Mouse (Mus musculus): ENCODE data around the gene Rhbdf2. TPM values are rescaled to one million over a fixed set of nuclear protein-coding genes. Genes with fewer than 3 reads are reported as not detected.
"Not testable (repeated sequence)": the region's sequence is repeated elsewhere in the genome, so short reads cannot be mapped to it uniquely, and the experiment has no call there.

Gene Rhbdf2
- polyA plus RNA-seq, 1 experiment from 2014 or later = 8.0 TPM

GRCm38 (mm10) chr11:116611883-116612282, 14.9 kb downstream of the Rhbdf2 start:
- no peaks in the 10 kb centered on the region for H3K27me3 ChIP-seq (replicated peaks)
- H3K9ac ChIP-seq = no peak overlapping the region
- no peak overlapping the region for H3K4me2 ChIP-seq
- no peak overlapping the region for H3K27ac ChIP-seq (replicated peaks)
- H3K36me3 ChIP-seq = peaks cover 20% of the 10 kb centered on the region
- H3K4me3 ChIP-seq = no peak overlapping the region
- no peak for ATAC-seq (ENCODE audit: extremely low read depth, insufficient number of reproducible peaks, low FRiP score, low TSS enrichment)
- peaks cover 47% of the 10 kb centered on the region for H3K4me1 ChIP-seq
- WGBS = 93% methylated on average over 9 of the region's 9 CpGs
- no peaks in the 10 kb centered on the region for H3K9me3 ChIP-seq

DNA sequence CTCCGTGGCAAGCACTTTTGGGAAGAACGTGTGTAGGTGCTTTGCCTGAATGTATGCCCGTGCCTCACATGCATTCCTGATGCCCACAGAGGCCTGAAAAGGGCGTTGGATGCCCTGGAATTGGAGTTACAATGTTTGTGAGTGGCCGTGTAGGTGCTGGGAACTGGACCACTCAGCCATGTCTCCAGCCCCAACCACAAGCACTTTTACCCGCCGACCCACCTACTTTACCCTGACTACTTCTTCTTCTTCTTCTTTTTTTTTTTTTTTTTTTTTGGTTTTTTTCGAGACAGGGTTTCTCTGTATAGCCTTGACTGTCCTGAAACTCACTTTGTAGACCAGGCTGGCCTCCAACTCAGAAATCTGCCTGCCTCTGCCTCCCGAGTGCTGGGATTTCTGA, 15.7 kb downstream of the Rhbdf2 start:
- not testable (repeated sequence) for H3K9ac ChIP-seq; H3K4me2 ChIP-seq; H3K27me3 ChIP-seq (replicated peaks); H3K9me3 ChIP-seq; H3K27ac ChIP-seq (replicated peaks); ATAC-seq (ENCODE audit: extremely low read depth, insufficient number of reproducible peaks, low FRiP score, low TSS enrichment); H3K4me3 ChIP-seq
- H3K36me3 ChIP-seq = peaks cover 25% of the 10 kb centered on the region
- H3K4me1 ChIP-seq = peaks cover 40% of the 10 kb centered on the region
- 91% methylated on average over 9 of the region's 9 CpGs for WGBS

- no peak for ATAC-seq (ENCODE audit: extremely low read depth, insufficient number of reproducible peaks, low FRiP score, low TSS enrichment)
- WGBS = 79% methylated on average over 15 of the region's 15 CpGs
- peaks cover 36% of the 10 kb centered on the region for H3K36me3 ChIP-seq
- no peaks in the 10 kb centered on the region for H3K9me3 ChIP-seq
- no peak overlapping the region for H3K4me3 ChIP-seq
- H3K27me3 ChIP-seq (replicated peaks) = no peaks in the 10 kb centered on the region
- peaks cover 29% of the 10 kb centered on the region for H3K4me1 ChIP-seq
- no peak overlapping the region for H3K4me2 ChIP-seq
- H3K27ac ChIP-seq (replicated peaks) = no peak overlapping the region
- no peak overlapping the region for H3K9ac ChIP-seq
These were observed 16.7 kb downstream of the Rhbdf2 start for GRCm38 (mm10) chr11:116609965-116610630.

DNA sequence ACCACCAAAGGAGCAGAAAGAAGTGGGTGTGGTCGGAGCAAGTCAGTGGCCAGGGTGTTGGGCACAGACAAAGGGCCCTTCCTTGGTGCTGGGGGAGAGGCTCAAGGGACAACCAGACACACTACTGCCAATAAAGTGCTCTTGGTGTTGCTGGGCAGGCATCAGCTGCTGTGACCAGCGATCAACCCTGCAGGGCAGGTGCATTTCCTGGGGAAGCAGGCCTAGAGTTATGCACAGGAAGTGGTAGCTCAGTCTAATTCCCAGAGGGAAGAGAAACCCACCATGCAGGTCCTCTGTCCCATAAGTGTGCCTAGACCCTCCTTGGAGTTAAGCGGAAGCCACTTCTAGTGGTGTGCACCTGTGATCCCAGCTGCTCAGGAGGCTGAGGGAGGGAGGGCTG, 19.1 kb downstream of the Rhbdf2 start:
- Histone ChIP-seq H3K27ac (replicated peaks) (no peak overlapping the region), H3K9ac (no peak overlapping the region), H3K4me1 (peaks cover 14% of the 10 kb centered on the region; the same call in 1 of the 2 replicates), H3K27me3 (replicated peaks) (no peaks in the 10 kb centered on the region), H3K36me3 (peaks cover 56% of the 10 kb centered on the region), H3K4me2 (no peak overlapping the region), H3K9me3 (no peaks in the 10 kb centered on the region), H3K4me3 (no peak overlapping the region)
- 89% methylated on average over 3 of the region's 3 CpGs for WGBS
- ATAC-seq (ENCODE audit: extremely low read depth, insufficient number of reproducible peaks, low FRiP score, low TSS enrichment) = no peak

DNA sequence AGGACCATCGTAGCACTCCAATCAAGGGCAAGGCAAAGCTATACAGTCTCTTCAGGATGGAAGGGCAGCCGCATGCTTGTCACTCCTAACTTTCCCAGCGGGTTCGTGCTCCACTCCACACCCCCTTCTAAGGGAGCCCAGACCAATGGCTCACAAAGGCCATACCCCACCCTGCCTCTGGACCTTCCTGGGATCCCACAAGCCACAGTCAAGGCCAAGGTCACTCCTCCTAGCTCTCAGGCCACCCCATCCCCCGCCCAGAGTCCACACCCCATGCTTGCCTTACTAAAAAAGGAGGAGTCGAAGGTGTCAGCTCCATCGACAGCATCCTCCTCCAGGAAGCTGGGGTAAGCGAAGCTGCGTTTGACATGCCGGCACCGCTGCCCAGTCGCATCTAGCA, 22.7 kb downstream of the Rhbdf2 start:
- Histone ChIP-seq H3K36me3 (peaks cover 87% of the 10 kb centered on the region), H3K27me3 (replicated peaks) (no peaks in the 10 kb centered on the region), H3K9ac (no peak overlapping the region), H3K4me2 (no peak overlapping the region), H3K4me1 (peaks cover 4% of the 10 kb centered on the region; the same call in 1 of the 2 replicates), H3K9me3 (no peaks in the 10 kb centered on the region), H3K27ac (replicated peaks) (no peak overlapping the region), H3K4me3 (no peak overlapping the region)
- 89% methylated on average over 12 of the region's 12 CpGs for WGBS
- no peak for ATAC-seq (ENCODE audit: extremely low read depth, insufficient number of reproducible peaks, low FRiP score, low TSS enrichment)

DNA sequence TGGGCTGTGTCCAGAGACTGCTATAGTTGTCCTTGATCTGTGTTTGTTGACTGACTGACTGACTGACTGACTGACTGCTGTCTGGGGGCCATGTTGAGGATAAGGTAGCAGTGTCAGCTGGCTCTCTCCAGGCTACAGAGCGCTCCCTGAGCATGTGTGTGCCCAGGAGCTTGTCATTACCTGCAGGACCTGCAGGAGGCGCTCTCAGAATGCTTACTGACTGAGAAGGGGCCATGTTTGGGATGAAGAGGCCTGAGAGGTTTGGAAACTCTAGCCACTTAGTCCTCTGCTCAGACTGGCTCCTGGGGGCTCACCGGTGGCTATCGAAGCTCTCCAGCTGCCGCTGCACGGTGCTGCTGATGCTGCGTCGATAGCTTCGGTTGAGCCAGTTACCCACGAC, 23.5 kb downstream of the Rhbdf2 start:
- Histone ChIP-seq H3K9ac (no peak overlapping the region), H3K27ac (replicated peaks) (no peak overlapping the region), H3K4me3 (no peak overlapping the region), H3K27me3 (replicated peaks) (no peaks in the 10 kb centered on the region), H3K9me3 (no peaks in the 10 kb centered on the region), H3K4me2 (no peak overlapping the region), H3K4me1 (no peaks in the 10 kb centered on the region), H3K36me3 (peaks cover 87% of the 10 kb centered on the region)
- ATAC-seq (ENCODE audit: extremely low read depth, insufficient number of reproducible peaks, low FRiP score, low TSS enrichment) = no peak
- WGBS = 74% methylated on average over 10 of the region's 10 CpGs

GRCm38 (mm10) chr11:116602043-116602442, 24.8 kb downstream of the Rhbdf2 start:
- Histone ChIP-seq H3K27ac (replicated peaks) (no peak overlapping the region), H3K36me3 (peaks cover 93% of the 10 kb centered on the region), H3K4me1 (no peaks in the 10 kb centered on the region), H3K27me3 (replicated peaks) (no peaks in the 10 kb centered on the region), H3K4me3 (no peak overlapping the region), H3K9ac (no peak overlapping the region), H3K4me2 (no peak overlapping the region), H3K9me3 (no peaks in the 10 kb centered on the region)
- ATAC-seq (ENCODE audit: extremely low read depth, insufficient number of reproducible peaks, low FRiP score, low TSS enrichment) = no peak
- 87% methylated on average over 8 of the region's 8 CpGs for WGBS

DNA sequence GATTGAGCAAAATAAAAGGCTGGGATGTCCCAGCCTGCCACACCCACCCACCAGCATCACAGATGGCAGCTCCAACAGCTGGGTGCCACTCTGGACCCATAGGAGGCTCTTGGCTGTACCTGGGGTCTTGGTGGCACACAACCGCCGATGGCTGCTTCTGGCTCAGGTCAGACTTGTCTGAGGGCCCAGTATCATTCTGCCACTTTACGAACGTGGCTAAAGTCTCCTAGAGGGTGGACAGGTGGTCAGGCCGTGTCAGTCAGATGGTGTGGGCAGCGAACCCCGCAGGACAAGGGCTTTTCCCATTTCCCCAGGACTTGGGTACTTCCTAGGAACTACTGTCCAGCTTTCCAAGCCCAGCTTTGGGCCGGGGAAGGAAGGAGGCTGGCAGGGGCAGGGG, 25.7 kb downstream of the Rhbdf2 start:
- Histone ChIP-seq H3K36me3 (peaks cover 94% of the 10 kb centered on the region), H3K4me1 (no peaks in the 10 kb centered on the region), H3K9ac (no peak overlapping the region), H3K4me3 (no peak overlapping the region), H3K27me3 (replicated peaks) (0 out of 2 replicates have a peak, but pooled peaks cover 5% of the 10 kb centered on the region), H3K27ac (replicated peaks) (no peak overlapping the region), H3K4me2 (no peak overlapping the region), H3K9me3 (no peaks in the 10 kb centered on the region)
- no peak for ATAC-seq (ENCODE audit: extremely low read depth, insufficient number of reproducible peaks, low FRiP score, low TSS enrichment)
- WGBS = 86% methylated on average over 8 of the region's 8 CpGs

- Histone ChIP-seq H3K27ac (replicated peaks) (no peak overlapping the region), H3K27me3 (replicated peaks) (0 out of 2 replicates have a peak, but pooled peaks cover 5% of the 10 kb centered on the region), H3K4me2 (no peak overlapping the region), H3K9ac (no peak overlapping the region), H3K4me3 (no peak overlapping the region), H3K9me3 (no peaks in the 10 kb centered on the region), H3K36me3 (peaks cover 74% of the 10 kb centered on the region), H3K4me1 (no peaks in the 10 kb centered on the region)
- whole genome bisulfite sequencing = 89% methylated on average over 15 of the region's 15 CpGs
- no peak for ATAC-seq (ENCODE audit: extremely low read depth, insufficient number of reproducible peaks, low FRiP score, low TSS enrichment)
These were observed 27.6 kb downstream of the Rhbdf2 start for GRCm38 (mm10) chr11:116599230-116599629.

GRCm38 (mm10) chr11:116598193-116598592, 28.6 kb downstream of the Rhbdf2 start:
- Histone ChIP-seq H3K27ac (replicated peaks) (no peak overlapping the region), H3K36me3 (peaks cover 64% of the 10 kb centered on the region), H3K27me3 (replicated peaks) (0 out of 2 replicates have a peak, but pooled peaks cover 5% of the 10 kb centered on the region), H3K4me3 (no peak overlapping the region), H3K4me1 (no peaks in the 10 kb centered on the region), H3K4me2 (no peak overlapping the region), H3K9ac (no peak overlapping the region), H3K9me3 (no peaks in the 10 kb centered on the region)
- 92% methylated on average over 8 of the region's 8 CpGs for WGBS
- ATAC-seq (ENCODE audit: extremely low read depth, insufficient number of reproducible peaks, low FRiP score, low TSS enrichment) = no peak

- Histone ChIP-seq H3K9me3 (no peaks in the 10 kb centered on the region), H3K4me3 (no peak overlapping the region), H3K4me2 (no peak overlapping the region), H3K4me1 (peaks cover 4% of the 10 kb centered on the region; the same call in 1 of the 2 replicates), H3K27me3 (replicated peaks) (0 out of 2 replicates have a peak, but pooled peaks cover 5% of the 10 kb centered on the region), H3K27ac (replicated peaks) (no peak overlapping the region), H3K36me3 (peaks cover 53% of the 10 kb centered on the region), H3K9ac (no peak overlapping the region)
- no peak for ATAC-seq (ENCODE audit: extremely low read depth, insufficient number of reproducible peaks, low FRiP score, low TSS enrichment)
- WGBS = 87% methylated on average over 19 of the region's 19 CpGs
These were observed 30.1 kb downstream of the Rhbdf2 start for GRCm38 (mm10) chr11:116596766-116597165.

GRCm38 (mm10) chr11:116593345-116593744, 33.5 kb downstream of the Rhbdf2 start:
- peaks cover 21% of the 10 kb centered on the region for H3K36me3 ChIP-seq
- no peak overlapping the region for H3K4me2 ChIP-seq
- H3K27ac ChIP-seq (replicated peaks) = no peak overlapping the region
- no peak overlapping the region for H3K9ac ChIP-seq
- peaks cover 6% of the 10 kb centered on the region; the same call in 1 of the 2 replicates for H3K27me3 ChIP-seq (replicated peaks)
- peaks cover 13% of the 10 kb centered on the region for H3K4me1 ChIP-seq
- no peak overlapping the region for H3K4me3 ChIP-seq
- H3K9me3 ChIP-seq = no peaks in the 10 kb centered on the region
- ATAC-seq (ENCODE audit: extremely low read depth, insufficient number of reproducible peaks, low FRiP score, low TSS enrichment) = no peak
- 70% methylated on average over 4 of the region's 4 CpGs for WGBS
